Mouse (Mus musculus): ENCODE measurements around the gene Slc16a5. TPM values are rescaled to one million over a fixed set of nuclear protein-coding genes. Genes with fewer than 3 reads are reported as not detected.
A peak's percentile ranks its signal among the peaks of the same experiment; 100 is the strongest.

The Slc16a5 gene
- total and polyA plus RNA-seq, 3 experiments: 0.06 TPM; not detected in 2

- 0 out of 2 replicates have a peak, but pooled peaks cover 1% of the 10 kb centered on the region for H3K79me2 ChIP-seq (replicated peaks; ENCODE audit: control insufficient read depth, insufficient read depth, low read length)
- intact Hi-C loops (cut with DNase I): no loop called here
- H3K27me3 ChIP-seq (ENCODE audit: control insufficient read depth, insufficient read depth, low read length): no peaks in the 10 kb centered on the region
- peaks cover 2% of the 10 kb centered on the region for H3K4me1 ChIP-seq (ENCODE audit: control insufficient read depth, insufficient read depth, low read length)
- no peak overlapping the region for H3K27ac ChIP-seq
- no peak for DNase-seq
- H3K4me3 ChIP-seq: no peak overlapping the region
- 90% methylated on average over 6 of the region's 6 CpGs for WGBS
- H3K36me3 ChIP-seq (ENCODE audit: control insufficient read depth, insufficient read depth, low read length): no peaks in the 10 kb centered on the region; the same call in 1 of the 2 replicates
- H3K9ac ChIP-seq (ENCODE audit: low read depth, low read length): no peak overlapping the region
- TF ChIP-seq CTCF (IDR thresholded peaks at IDR 0.05) (no peak), EP300 (IDR thresholded peaks at IDR 0.05; ENCODE audit: insufficient read depth, low read depth, low read length) (no peak), POLR2A (IDR thresholded peaks at IDR 0.05; ENCODE audit: insufficient read depth, low read depth, low read length) (no peak)
Measured at GRCm38 (mm10) chr11:115502636-115503035, 40.4 kb downstream of the Slc16a5 start.

DNA sequence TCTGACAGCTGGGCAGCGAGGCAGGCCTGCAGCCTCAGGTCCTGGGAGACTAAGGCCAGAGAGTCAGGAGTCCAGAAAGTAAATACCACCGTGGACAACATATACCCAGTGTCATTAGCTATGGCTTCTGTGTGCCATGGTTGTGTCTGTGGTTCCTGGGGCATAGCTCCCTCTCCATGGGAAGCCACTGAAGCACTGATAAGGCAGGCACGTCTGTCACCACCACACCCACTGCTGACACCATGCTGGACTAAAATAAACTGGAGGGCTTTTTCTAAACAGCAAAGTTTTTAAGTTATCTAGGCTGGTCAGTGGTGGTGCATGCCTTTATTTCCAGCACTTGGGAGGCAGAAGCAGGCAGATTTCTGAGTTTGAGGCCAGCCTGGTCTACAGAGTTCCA, 44.3 kb downstream of the Slc16a5 start:
- no peak for DNase-seq
- intact Hi-C loops (cut with DNase I): no loop called here
- peaks cover 11% of the 10 kb centered on the region for H3K4me1 ChIP-seq (ENCODE audit: control insufficient read depth, insufficient read depth, low read length)
- 47% methylated on average over 3 of the region's 3 CpGs for WGBS
- no peaks in the 10 kb centered on the region for H3K36me3 ChIP-seq (ENCODE audit: control insufficient read depth, insufficient read depth, low read length)
- H3K9ac ChIP-seq (ENCODE audit: low read depth, low read length): no peak overlapping the region
- H3K27me3 ChIP-seq (ENCODE audit: control insufficient read depth, insufficient read depth, low read length): no peaks in the 10 kb centered on the region
- TF ChIP-seq CTCF (IDR thresholded peaks at IDR 0.05): no peak
- no peak for TF ChIP-seq EP300 (IDR thresholded peaks at IDR 0.05; ENCODE audit: insufficient read depth, low read depth, low read length)
- no peak for TF ChIP-seq POLR2A (IDR thresholded peaks at IDR 0.05; ENCODE audit: insufficient read depth, low read depth, low read length)
- peaks cover 1% of the 10 kb centered on the region; the same call in 1 of the 2 replicates for H3K79me2 ChIP-seq (replicated peaks; ENCODE audit: control insufficient read depth, insufficient read depth, low read length)
- no peak overlapping the region for H3K27ac ChIP-seq
- no peak overlapping the region for H3K4me3 ChIP-seq

- 71% methylated on average over 2 of the region's 2 CpGs for WGBS
- TF ChIP-seq POLR2A (IDR thresholded peaks at IDR 0.05; ENCODE audit: insufficient read depth, low read depth, low read length) (no peak), CTCF (IDR thresholded peaks at IDR 0.05) (no peak), EP300 (IDR thresholded peaks at IDR 0.05; ENCODE audit: insufficient read depth, low read depth, low read length) (no peak)
- peaks cover 19% of the 10 kb centered on the region for H3K4me1 ChIP-seq (ENCODE audit: control insufficient read depth, insufficient read depth, low read length)
- H3K9ac ChIP-seq (ENCODE audit: low read depth, low read length): no peak overlapping the region
- peaks cover 1% of the 10 kb centered on the region; the same call in 1 of the 2 replicates for H3K79me2 ChIP-seq (replicated peaks; ENCODE audit: control insufficient read depth, insufficient read depth, low read length)
- intact Hi-C loops (cut with DNase I): no loop called here
- H3K27me3 ChIP-seq (ENCODE audit: control insufficient read depth, insufficient read depth, low read length): no peaks in the 10 kb centered on the region
- no peak overlapping the region for H3K27ac ChIP-seq
- H3K4me3 ChIP-seq: no peak overlapping the region
- DNase-seq: no peak
- H3K36me3 ChIP-seq (ENCODE audit: control insufficient read depth, insufficient read depth, low read length): no peaks in the 10 kb centered on the region
Measured at GRCm38 (mm10) chr11:115508061-115508460, 45.8 kb downstream of the Slc16a5 start.

DNA sequence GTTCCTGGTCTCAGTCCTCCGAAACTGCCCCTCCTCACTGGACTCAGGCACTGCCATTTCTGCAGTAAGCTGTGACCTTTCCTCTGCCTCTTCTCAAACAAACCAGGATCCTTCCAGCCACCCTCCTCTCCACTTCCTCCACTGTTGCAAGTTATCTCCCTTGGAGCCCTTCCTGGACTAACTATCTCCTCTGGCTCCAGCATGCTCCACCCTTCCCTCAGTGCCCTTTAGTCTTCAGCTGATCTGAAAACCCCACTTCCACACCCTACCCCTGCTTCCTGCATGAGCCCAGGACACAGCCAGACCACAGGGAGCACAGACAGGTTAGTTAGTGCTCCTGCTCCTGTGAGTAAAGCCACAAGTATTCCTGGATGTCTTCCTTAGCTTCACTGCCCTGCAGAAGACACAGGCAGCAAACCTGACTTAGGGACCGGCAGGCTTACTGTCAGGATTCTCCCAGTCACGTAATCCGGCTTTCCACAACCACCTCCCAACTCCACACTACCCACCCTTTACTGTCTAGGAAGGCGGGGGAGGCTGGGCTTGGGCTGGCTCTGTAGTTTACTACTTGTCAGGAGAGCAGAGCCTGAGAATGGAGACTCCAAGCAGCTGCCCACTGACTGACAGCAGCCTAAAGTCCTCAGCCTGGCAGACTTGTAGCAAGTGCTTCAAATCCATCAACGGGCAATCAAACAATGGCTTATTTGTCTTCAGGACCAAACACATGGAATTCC, 47.7 kb downstream of the Slc16a5 start:
- Histone ChIP-seq H3K27ac (peak overlapping the region; percentile 11; the same call in 1 of the 2 replicates), H3K4me1 (ENCODE audit: control insufficient read depth, insufficient read depth, low read length) (peaks cover 20% of the 10 kb centered on the region)
- WGBS: 21% methylated on average over 6 of the region's 6 CpGs

DNA sequence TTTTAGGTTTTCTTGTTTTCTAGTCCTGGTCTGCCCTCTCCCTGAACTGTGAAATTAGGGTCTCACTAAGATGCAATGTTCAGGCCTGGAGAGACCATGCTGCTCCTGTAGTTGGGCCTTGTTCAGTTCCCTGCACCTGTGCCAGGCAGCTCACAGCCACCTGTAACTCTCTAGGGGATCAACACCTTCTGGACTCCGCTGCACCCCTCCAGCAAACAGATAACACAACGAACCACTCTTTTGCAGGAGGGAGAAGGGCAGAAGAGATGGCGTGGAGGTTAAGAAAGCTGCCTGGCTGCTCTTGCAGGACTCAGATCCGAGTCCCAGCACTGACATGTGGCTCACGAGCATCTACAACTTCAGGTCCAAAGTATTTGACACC, 48.2 kb downstream of the Slc16a5 start:
- H3K4me3 ChIP-seq: no peak overlapping the region
- WGBS: 59% methylated on average over 5 of the region's 5 CpGs
- peaks cover 20% of the 10 kb centered on the region for H3K4me1 ChIP-seq (ENCODE audit: control insufficient read depth, insufficient read depth, low read length)
- H3K79me2 ChIP-seq (replicated peaks; ENCODE audit: control insufficient read depth, insufficient read depth, low read length): no peaks in the 10 kb centered on the region; the same call in 1 of the 2 replicates
- intact Hi-C loops (cut with DNase I): no loop called here
- no peak for DNase-seq
- no peak overlapping the region for H3K9ac ChIP-seq (ENCODE audit: low read depth, low read length)
- H3K27ac ChIP-seq: peak overlapping the region; percentile 2; the same call in 1 of the 2 replicates
- H3K36me3 ChIP-seq (ENCODE audit: control insufficient read depth, insufficient read depth, low read length): no peaks in the 10 kb centered on the region
- no peaks in the 10 kb centered on the region for H3K27me3 ChIP-seq (ENCODE audit: control insufficient read depth, insufficient read depth, low read length)
- TF ChIP-seq EP300 (IDR thresholded peaks at IDR 0.05; ENCODE audit: insufficient read depth, low read depth, low read length) (no peak), POLR2A (IDR thresholded peaks at IDR 0.05; ENCODE audit: insufficient read depth, low read depth, low read length) (no peak), CTCF (IDR thresholded peaks at IDR 0.05) (no peak)

More for the DNA sequence above, 47.7 kb downstream of the Slc16a5 start:
- no peak overlapping the region for H3K9ac ChIP-seq (ENCODE audit: low read depth, low read length)
- DNase-seq: peak in 1 of 2 experiments; percentile 29
- no peaks in the 10 kb centered on the region for H3K36me3 ChIP-seq (ENCODE audit: control insufficient read depth, insufficient read depth, low read length)
- no peaks in the 10 kb centered on the region for H3K27me3 ChIP-seq (ENCODE audit: control insufficient read depth, insufficient read depth, low read length)
- intact Hi-C loops (cut with DNase I): no loop called here
- H3K4me3 ChIP-seq: no peak overlapping the region
- TF ChIP-seq POLR2A (IDR thresholded peaks at IDR 0.05; ENCODE audit: insufficient read depth, low read depth, low read length) (no peak), CTCF (IDR thresholded peaks at IDR 0.05) (no peak), EP300 (IDR thresholded peaks at IDR 0.05; ENCODE audit: insufficient read depth, low read depth, low read length) (no peak)
- H3K79me2 ChIP-seq (replicated peaks; ENCODE audit: control insufficient read depth, insufficient read depth, low read length): no peaks in the 10 kb centered on the region; the same call in 1 of the 2 replicates

- Histone ChIP-seq H3K79me2 (replicated peaks; ENCODE audit: control insufficient read depth, insufficient read depth, low read length) (no peaks in the 10 kb centered on the region; the same call in 1 of the 2 replicates), H3K27ac (no peak overlapping the region), H3K4me3 (no peak overlapping the region), H3K9ac (ENCODE audit: low read depth, low read length) (no peak overlapping the region), H3K4me1 (ENCODE audit: control insufficient read depth, insufficient read depth, low read length) (peaks cover 20% of the 10 kb centered on the region), H3K36me3 (ENCODE audit: control insufficient read depth, insufficient read depth, low read length) (no peaks in the 10 kb centered on the region), H3K27me3 (ENCODE audit: control insufficient read depth, insufficient read depth, low read length) (no peaks in the 10 kb centered on the region)
- no peak for DNase-seq
- no peak for TF ChIP-seq EP300 (IDR thresholded peaks at IDR 0.05; ENCODE audit: insufficient read depth, low read depth, low read length)
- TF ChIP-seq CTCF (IDR thresholded peaks at IDR 0.05): no peak
- no peak for TF ChIP-seq POLR2A (IDR thresholded peaks at IDR 0.05; ENCODE audit: insufficient read depth, low read depth, low read length)
- intact Hi-C loops (cut with DNase I): no loop called here
- 81% methylated on average over 2 of the region's 2 CpGs for WGBS
Measured at GRCm38 (mm10) chr11:115511121-115511520, 48.8 kb downstream of the Slc16a5 start.
